Mouse (Mus musculus) ES-Bruce4 (cell line): ENCODE results near the gene Mad1l1.

Source experiments
- CTCF ChIP-seq: IDR thresholded peaks from one replicate; pipeline ENCODE4 v1.8.1; 2011; ENCODE audit warnings: low read depth, low read length
- EP300 ChIP-seq: IDR thresholded peaks from 2 replicates; pipeline ENCODE4 v1.6.1; 2011; ENCODE audit warnings: low read depth, low read length; ENCODE audit not compliant: insufficient read depth
- POLR2A ChIP-seq: IDR thresholded peaks from one replicate; pipeline ENCODE4 v1.8.1; 2011; ENCODE audit warnings: low read length; ENCODE audit not compliant: insufficient read depth

GRCm38 (mm10) chr5:139964391-139964790 lies 357.0 kb downstream of the Mad1l1 start:
- TF ChIP-seq EP300 (no peak), CTCF (no peak), POLR2A (no peak)
